Mouse (Mus musculus): ENCODE results near the gene Sipa1l1. TPM values are rescaled to one million over a fixed set of nuclear protein-coding genes. Genes with fewer than 3 reads are reported as not detected.
"Not testable (repeated sequence)": the region's sequence is repeated elsewhere in the genome, so short reads cannot be mapped to it uniquely, and the experiment has no call there.

The Sipa1l1 gene
- polyA plus RNA-seq, 1 experiment = 50.5 TPM

GRCm38 (mm10) chr12:82170461-82171279, 1.6 kb downstream of the Sipa1l1 start:
- H3K4me3 ChIP-seq (ENCODE audit: insufficient read depth, low read depth, low read length) = peak overlapping the region; percentile 89
- WGBS = 1% methylated on average over 29 of the region's 29 CpGs
- no peak for TF ChIP-seq POLR2A (IDR thresholded peaks at IDR 0.05; ENCODE audit: insufficient read depth, low read depth, low read length)
- no peak for TF ChIP-seq CTCF (IDR thresholded peaks at IDR 0.05; ENCODE audit: insufficient read depth, low read depth, low read length)
- H3K4me1 ChIP-seq (ENCODE audit: control insufficient read depth, insufficient read depth, low read length) = peaks cover 8% of the 10 kb centered on the region; the same call in 1 of the 2 replicates
- H3K27ac ChIP-seq (ENCODE audit: insufficient read depth, low read depth, low read length) = peak overlapping the region; percentile 86

- Histone ChIP-seq H3K27ac (ENCODE audit: insufficient read depth, low read depth, low read length) (no peak overlapping the region), H3K4me3 (ENCODE audit: insufficient read depth, low read depth, low read length) (peak overlapping the region; percentile 27; the same call in 1 of the 2 replicates), H3K4me1 (ENCODE audit: control insufficient read depth, insufficient read depth, low read length) (peaks cover 11% of the 10 kb centered on the region; the same call in 1 of the 2 replicates)
- 7% methylated on average over 10 of the region's 10 CpGs for WGBS
- TF ChIP-seq POLR2A (IDR thresholded peaks at IDR 0.05; ENCODE audit: insufficient read depth, low read depth, low read length) (no peak), CTCF (IDR thresholded peaks at IDR 0.05; ENCODE audit: insufficient read depth, low read depth, low read length) (no peak)
Observed at GRCm38 (mm10) chr12:82171591-82171990, 2.5 kb downstream of the Sipa1l1 start.

- H3K4me1 ChIP-seq (ENCODE audit: control insufficient read depth, insufficient read depth, low read length) = peaks cover 11% of the 10 kb centered on the region; the same call in 1 of the 2 replicates
- no peak for TF ChIP-seq CTCF (IDR thresholded peaks at IDR 0.05; ENCODE audit: insufficient read depth, low read depth, low read length)
- TF ChIP-seq POLR2A (IDR thresholded peaks at IDR 0.05; ENCODE audit: insufficient read depth, low read depth, low read length) = no peak
- H3K4me3 ChIP-seq (ENCODE audit: insufficient read depth, low read depth, low read length) = no peak overlapping the region
- no peak overlapping the region for H3K27ac ChIP-seq (ENCODE audit: insufficient read depth, low read depth, low read length)
- WGBS = 92% methylated on average over 1 of the region's 1 CpGs
Observed at GRCm38 (mm10) chr12:82173623-82174022, 4.5 kb downstream of the Sipa1l1 start.

GRCm38 (mm10) chr12:82175709-82176108, 6.6 kb downstream of the Sipa1l1 start:
- WGBS = 59% methylated on average over 3 of the region's 3 CpGs
- TF ChIP-seq POLR2A (IDR thresholded peaks at IDR 0.05; ENCODE audit: insufficient read depth, low read depth, low read length) (no peak), CTCF (IDR thresholded peaks at IDR 0.05; ENCODE audit: insufficient read depth, low read depth, low read length) (no peak)
- H3K27ac ChIP-seq (ENCODE audit: insufficient read depth, low read depth, low read length) = no peak overlapping the region

GRCm38 (mm10) chr12:82178636-82179035, 9.5 kb downstream of the Sipa1l1 start:
- TF ChIP-seq CTCF (IDR thresholded peaks at IDR 0.05; ENCODE audit: insufficient read depth, low read depth, low read length) = no peak
- TF ChIP-seq POLR2A (IDR thresholded peaks at IDR 0.05; ENCODE audit: insufficient read depth, low read depth, low read length) = no peak
- H3K27ac ChIP-seq (ENCODE audit: insufficient read depth, low read depth, low read length) = no peak overlapping the region
- H3K4me1 ChIP-seq (ENCODE audit: control insufficient read depth, insufficient read depth, low read length) = peaks cover 9% of the 10 kb centered on the region; the same call in 1 of the 2 replicates
- 51% methylated on average over 4 of the region's 4 CpGs for WGBS
- H3K4me3 ChIP-seq (ENCODE audit: insufficient read depth, low read depth, low read length) = no peak overlapping the region

More at GRCm38 (mm10) chr12:82175709-82176108, 6.6 kb downstream of the Sipa1l1 start:
- H3K4me1 ChIP-seq (ENCODE audit: control insufficient read depth, insufficient read depth, low read length) = peaks cover 11% of the 10 kb centered on the region; the same call in 1 of the 2 replicates
- H3K4me3 ChIP-seq (ENCODE audit: insufficient read depth, low read depth, low read length) = no peak overlapping the region

GRCm38 (mm10) chr12:82179626-82180025, 10.5 kb downstream of the Sipa1l1 start:
- TF ChIP-seq CTCF (IDR thresholded peaks at IDR 0.05; ENCODE audit: insufficient read depth, low read depth, low read length) (no peak), POLR2A (IDR thresholded peaks at IDR 0.05; ENCODE audit: insufficient read depth, low read depth, low read length) (no peak)
- peaks cover 6% of the 10 kb centered on the region; the same call in 1 of the 2 replicates for H3K4me1 ChIP-seq (ENCODE audit: control insufficient read depth, insufficient read depth, low read length)
- 92% methylated on average over 4 of the region's 4 CpGs for WGBS

GRCm38 (mm10) chr12:82186156-82186555, 17.0 kb downstream of the Sipa1l1 start:
- H3K4me1 ChIP-seq (ENCODE audit: control insufficient read depth, insufficient read depth, low read length) = peaks cover 17% of the 10 kb centered on the region
- not testable (repeated sequence) for H3K27ac ChIP-seq (ENCODE audit: insufficient read depth, low read depth, low read length); H3K4me3 ChIP-seq (ENCODE audit: insufficient read depth, low read depth, low read length)

More at GRCm38 (mm10) chr12:82179626-82180025, 10.5 kb downstream of the Sipa1l1 start:
- Histone ChIP-seq H3K27ac (ENCODE audit: insufficient read depth, low read depth, low read length) (no peak overlapping the region), H3K4me3 (ENCODE audit: insufficient read depth, low read depth, low read length) (no peak overlapping the region)

- H3K4me3 ChIP-seq (ENCODE audit: insufficient read depth, low read depth, low read length) = no peak overlapping the region
- peaks cover 19% of the 10 kb centered on the region for H3K4me1 ChIP-seq (ENCODE audit: control insufficient read depth, insufficient read depth, low read length)
- TF ChIP-seq POLR2A (IDR thresholded peaks at IDR 0.05; ENCODE audit: insufficient read depth, low read depth, low read length) (no peak), CTCF (IDR thresholded peaks at IDR 0.05; ENCODE audit: insufficient read depth, low read depth, low read length) (no peak)
- WGBS = 76% methylated on average over 3 of the region's 3 CpGs
- H3K27ac ChIP-seq (ENCODE audit: insufficient read depth, low read depth, low read length) = no peak overlapping the region
Observed at GRCm38 (mm10) chr12:82186740-82187139, 17.6 kb downstream of the Sipa1l1 start.

- H3K27ac ChIP-seq (ENCODE audit: insufficient read depth, low read depth, low read length) = no peak overlapping the region
- H3K4me1 ChIP-seq (ENCODE audit: control insufficient read depth, insufficient read depth, low read length) = peaks cover 19% of the 10 kb centered on the region
- WGBS = 64% methylated on average over 7 of the region's 7 CpGs
- no peak overlapping the region for H3K4me3 ChIP-seq (ENCODE audit: insufficient read depth, low read depth, low read length)
- TF ChIP-seq CTCF (IDR thresholded peaks at IDR 0.05; ENCODE audit: insufficient read depth, low read depth, low read length) = no peak
- no peak for TF ChIP-seq POLR2A (IDR thresholded peaks at IDR 0.05; ENCODE audit: insufficient read depth, low read depth, low read length)
Observed at GRCm38 (mm10) chr12:82187178-82187839, 18.2 kb downstream of the Sipa1l1 start.
